Mouse (Mus musculus) lung, embryonic 14.5 days (tissue): ENCODE measurements around the gene Ccnk. TPM values are rescaled to one million over a fixed set of nuclear protein-coding genes. Genes with fewer than 3 reads are reported as not detected.
A peak's percentile ranks its signal among the peaks of the same experiment; 100 is the strongest.

Experiments used
- ATAC-seq: fragments of 200-750 bp; cut with Nextera tagmentation; 2 replicates; pipeline ENCODE4 v1.8.0; 2017; ENCODE audit warnings: mild to moderate bottlenecking, moderate TSS enrichment, moderate library complexity; ENCODE audit not compliant: insufficient read depth
- DNase-seq: peaks from one replicate; pipeline ENCODE4 v3.0.0-alpha.2; 2015
- H3K27ac ChIP-seq: fragments of 300-500 bp; sonication (generic); 2 replicates; pipeline ENCODE4 v1.5.1; 2014; ENCODE audit warnings: low read depth, mild to moderate bottlenecking, moderate library complexity
- H3K27me3 ChIP-seq: fragments of 300-500 bp; sonication (generic); 2 replicates; pipeline ENCODE4 v1.6.1; 2014; ENCODE audit warnings: low read length, control low read depth; ENCODE audit not compliant: insufficient read depth
- H3K36me3 ChIP-seq: fragments of 300-500 bp; sonication (generic); 2 replicates; pipeline ENCODE4 v1.6.1; 2014; ENCODE audit warnings: control low read depth; ENCODE audit not compliant: insufficient read depth
- H3K4me1 ChIP-seq: fragments of 300-500 bp; sonication (generic); 2 replicates; pipeline ENCODE4 v1.6.1; 2014; ENCODE audit warnings: antibody characterized with exemption, control low read depth; ENCODE audit not compliant: insufficient read depth
- H3K4me2 ChIP-seq: fragments of 300-500 bp; sonication (generic); 2 replicates; pipeline ENCODE4 v1.6.1; 2014; ENCODE audit warnings: mild to moderate bottlenecking
- H3K4me3 ChIP-seq: fragments of 300-500 bp; sonication (generic); 2 replicates; pipeline ENCODE4 v1.5.1; 2014; ENCODE audit warnings: low read depth, low read length
- H3K9ac ChIP-seq: fragments of 300-500 bp; sonication (generic); 2 replicates; pipeline ENCODE4 v1.6.1; 2014
- H3K9me3 ChIP-seq: fragments of 300-500 bp; sonication (generic); 2 replicates; pipeline ENCODE4 v1.6.1; 2016; ENCODE audit warnings: low read depth, low read length, control low read depth
- CTCF ChIP-seq: IDR thresholded peaks from 2 replicates; pipeline ENCODE4 v1.5.1; 2016; ENCODE audit warnings: antibody characterized with exemption, low read depth
- WGBS: fragments of 180-500 bp; shearing (Covaris S2); extraction: QIAGEN DNeasy Blood & Tissue Kit; methylation state at CpG from one replicate; pipeline ENCODE4 v1.1.7; 2014; 5-methylcytosine and 5-hydroxymethylcytosine counted together
- polyA plus RNA-seq: library from polyadenylated mRNA; unstranded; fragments of >200 nt; fragmentation: Nextera tagmentation; extraction: Ambion mirVana; gene quantifications from 2 replicates; pipeline ENCODE4 v1.2.1, GENCODE M21; 2014

Gene Ccnk
- polyA plus RNA-seq, 1 experiment from 2014 or later, result 5.3 TPM

- H3K4me3 ChIP-seq, result no peak overlapping the region
- DNase-seq, result no peak
- no peak for TF ChIP-seq CTCF
- H3K27me3 ChIP-seq, result no peaks in the 10 kb centered on the region
- ATAC-seq, result no peak
- no peaks in the 10 kb centered on the region for H3K36me3 ChIP-seq
- H3K9ac ChIP-seq, result no peak overlapping the region
- no peak overlapping the region for H3K27ac ChIP-seq
- no peaks in the 10 kb centered on the region for H3K9me3 ChIP-seq
- WGBS, result 40% methylated on average over 9 of the region's 9 CpGs
- no peaks in the 10 kb centered on the region for H3K4me1 ChIP-seq
- H3K4me2 ChIP-seq, result no peak overlapping the region
Observed at GRCm38 (mm10) chr12:108231901-108232300, 52.5 kb downstream of the Ccnk start.

- Histone ChIP-seq H3K4me3 (no peak overlapping the region), H3K27me3 (no peaks in the 10 kb centered on the region), H3K27ac (no peak overlapping the region), H3K4me2 (no peak overlapping the region), H3K4me1 (peaks cover 6% of the 10 kb centered on the region), H3K9ac (no peak overlapping the region), H3K36me3 (no peaks in the 10 kb centered on the region), H3K9me3 (no peaks in the 10 kb centered on the region)
- DNase-seq, result no peak
- WGBS, result 75% methylated on average over 6 of the region's 6 CpGs
- no peak for ATAC-seq
- no peak for TF ChIP-seq CTCF
Observed at GRCm38 (mm10) chr12:108233736-108234135, 54.4 kb downstream of the Ccnk start.

- peaks cover 15% of the 10 kb centered on the region for H3K4me1 ChIP-seq
- WGBS, result 60% methylated on average over 14 of the region's 14 CpGs
- no peaks in the 10 kb centered on the region for H3K27me3 ChIP-seq
- DNase-seq (no peak), ATAC-seq (no peak)
- H3K36me3 ChIP-seq, result no peaks in the 10 kb centered on the region
- no peak overlapping the region for H3K27ac ChIP-seq
- no peaks in the 10 kb centered on the region for H3K9me3 ChIP-seq
- no peak overlapping the region for H3K4me2 ChIP-seq
- TF ChIP-seq CTCF, result no peak
- no peak overlapping the region for H3K4me3 ChIP-seq
- H3K9ac ChIP-seq, result no peak overlapping the region
Observed at GRCm38 (mm10) chr12:108234832-108235602, 55.6 kb downstream of the Ccnk start.

GRCm38 (mm10) chr12:108235976-108236555 lies 56.7 kb downstream of the Ccnk start:
- Histone ChIP-seq H3K9me3 (no peaks in the 10 kb centered on the region), H3K4me1 (peaks cover 18% of the 10 kb centered on the region), H3K4me2 (no peak overlapping the region), H3K27ac (no peak overlapping the region), H3K27me3 (no peaks in the 10 kb centered on the region), H3K9ac (no peak overlapping the region), H3K36me3 (no peaks in the 10 kb centered on the region), H3K4me3 (no peak overlapping the region)
- TF ChIP-seq CTCF, result no peak
- no peak for DNase-seq
- ATAC-seq, result no peak
- 66% methylated on average over 18 of the region's 18 CpGs for WGBS

- H3K9ac ChIP-seq, result no peak overlapping the region
- 75% methylated on average over 6 of the region's 6 CpGs for WGBS
- no peak overlapping the region for H3K27ac ChIP-seq
- no peak for TF ChIP-seq CTCF
- ATAC-seq (no peak), DNase-seq (no peak)
- H3K27me3 ChIP-seq, result no peaks in the 10 kb centered on the region
- no peaks in the 10 kb centered on the region for H3K9me3 ChIP-seq
- no peak overlapping the region for H3K4me2 ChIP-seq
- no peaks in the 10 kb centered on the region for H3K36me3 ChIP-seq
- no peak overlapping the region for H3K4me3 ChIP-seq
- H3K4me1 ChIP-seq, result peaks cover 18% of the 10 kb centered on the region
Observed at GRCm38 (mm10) chr12:108237300-108238006, 58.1 kb downstream of the Ccnk start.

GRCm38 (mm10) chr12:108238395-108239035 lies 59.1 kb downstream of the Ccnk start:
- WGBS, result 63% methylated on average over 17 of the region's 17 CpGs
- peaks cover 18% of the 10 kb centered on the region for H3K4me1 ChIP-seq
- ATAC-seq, result no peak

GRCm38 (mm10) chr12:108239441-108239840 lies 60.1 kb downstream of the Ccnk start:
- TF ChIP-seq CTCF, result no peak
- no peaks in the 10 kb centered on the region for H3K9me3 ChIP-seq
- peaks cover 22% of the 10 kb centered on the region for H3K4me1 ChIP-seq
- ATAC-seq (peak; percentile 56), DNase-seq (peak; percentile 87)
- no peak overlapping the region for H3K4me2 ChIP-seq
- no peak overlapping the region for H3K4me3 ChIP-seq
- no peak overlapping the region for H3K9ac ChIP-seq
- no peak overlapping the region for H3K27ac ChIP-seq
- no peaks in the 10 kb centered on the region for H3K36me3 ChIP-seq
- 53% methylated on average over 5 of the region's 5 CpGs for WGBS
- H3K27me3 ChIP-seq, result no peaks in the 10 kb centered on the region

More at GRCm38 (mm10) chr12:108238395-108239035, 59.1 kb downstream of the Ccnk start:
- Histone ChIP-seq H3K27me3 (no peaks in the 10 kb centered on the region), H3K4me3 (no peak overlapping the region), H3K27ac (no peak overlapping the region), H3K9me3 (no peaks in the 10 kb centered on the region), H3K4me2 (no peak overlapping the region), H3K9ac (no peak overlapping the region), H3K36me3 (no peaks in the 10 kb centered on the region)
- DNase-seq, result no peak
- TF ChIP-seq CTCF, result no peak
